18 mouse cellular contexts compared by ENCODE assay signal in the genomic region with DNA sequence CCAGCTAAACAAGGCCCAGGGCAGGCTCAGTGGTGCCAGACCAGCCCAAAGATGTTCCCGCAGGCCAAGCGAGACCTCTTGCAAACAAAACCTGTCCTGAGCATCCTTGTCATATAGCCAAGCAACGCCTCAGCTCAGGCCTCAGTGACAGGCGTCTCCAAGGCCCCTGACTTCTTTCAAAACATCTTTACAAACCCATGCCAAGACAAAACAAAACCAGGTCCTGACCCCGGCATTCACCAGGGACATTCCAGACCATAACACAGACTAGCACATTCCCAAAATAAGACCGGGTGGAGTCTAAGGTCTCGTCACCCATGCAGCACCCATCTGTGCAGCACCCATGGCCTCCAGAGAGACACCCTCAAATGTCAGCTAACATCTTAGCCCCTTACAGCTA. TPM values are rescaled to one million over a fixed set of nuclear protein-coding genes. Genes with fewer than 3 reads are reported as not detected.
"Had no signal": no experiment of that assay in that cellular context is flagged by ENCODE, and none has a peak within 500 bp of the region (broad histone marks: within the 10 kb centered on the region; RNA-seq: fewer than 3 reads in every experiment).

No protein-coding gene starts in this region.

- H3K4me2 ChIP-seq: liver, embryonic 11.5 days; liver, embryonic 13.5 days; liver, embryonic 15.5 days; lung, embryonic 14.5 days; midbrain, embryonic 11.5 days; midbrain, embryonic 13.5 days; midbrain, embryonic 15.5 days; neural tube, embryonic 12.5 days; stomach, embryonic 15.5 days had no signal

- ATAC-seq: liver, postnatal 0 days; midbrain, embryonic 13.5 days; midbrain, embryonic 15.5 days had no signal

- DNase-seq: liver; liver, embryonic 13.5 days; liver, postnatal 0 days; lung, embryonic 14.5 days; right cerebral cortex, postnatal 14 days; thymus, adult 2 months; thymus, postnatal 25 days; thymus, postnatal 4 days had no signal

- H3K9me3 ChIP-seq: midbrain, embryonic 15.5 days; neural tube, embryonic 12.5 days; stomach, embryonic 15.5 days had no signal

- H3K9ac ChIP-seq: liver, embryonic 13.5 days; liver, embryonic 15.5 days; liver, postnatal 0 days; lung, embryonic 14.5 days; midbrain, embryonic 13.5 days; midbrain, embryonic 15.5 days; neural tube, embryonic 12.5 days; stomach, embryonic 15.5 days had no signal

- H3K27ac ChIP-seq: liver, embryonic 13.5 days; liver, embryonic 15.5 days; macrophage; midbrain, embryonic 13.5 days; midbrain, embryonic 15.5 days; neural tube, embryonic 12.5 days; stomach, embryonic 15.5 days; stomach, postnatal 0 days had no signal

- H3K4me1 ChIP-seq: liver, embryonic 13.5 days; liver, embryonic 15.5 days; megakaryocyte, embryonic 14.5 days had no signal

- H3K4me3 ChIP-seq: liver, embryonic 13.5 days; liver, embryonic 15.5 days; megakaryocyte, embryonic 14.5 days; midbrain, embryonic 13.5 days; midbrain, embryonic 15.5 days; neural tube, embryonic 12.5 days; stomach, embryonic 15.5 days had no signal

- H3K27me3 ChIP-seq: midbrain, embryonic 13.5 days; midbrain, embryonic 15.5 days; neural tube, embryonic 12.5 days; stomach, embryonic 15.5 days had no signal

- H3K36me3 ChIP-seq: liver, embryonic 13.5 days; liver, embryonic 15.5 days; midbrain, embryonic 13.5 days; midbrain, embryonic 15.5 days; neural tube, embryonic 12.5 days; stomach, embryonic 15.5 days had no signal

RNA-seq across cellular contexts. Expression of gene Ptgis, which starts 6.3 kb away (rescaled TPM):
- polyA plus RNA-seq: macrophage had no signal
